Mouse (Mus musculus): Measurements from ENCODE around the gene Drg1. TPM values are rescaled to one million over a fixed set of nuclear protein-coding genes. Genes with fewer than 3 reads are reported as not detected.
A peak's percentile ranks its signal among the peaks of the same experiment; 100 is the strongest.
"Not testable (repeated sequence)": the region's sequence is repeated elsewhere in the genome, so short reads cannot be mapped to it uniquely, and the experiment has no call there.

Drg1 gene
- total RNA-seq, 2 experiments from 2014 or later = 94.5 to 98.3 TPM

GRCm38 (mm10) chr11:3142413-3142812 is 123.8 kb downstream of the Drg1 start:
- DNase-seq (ENCODE audit: low spot score in 2 of 2) = peak; percentile 79 to 81

GRCm38 (mm10) chr11:3140967-3141535 is 125.2 kb downstream of the Drg1 start:
- DNase-seq (ENCODE audit: low spot score in 2 of 2) = not testable (repeated sequence)

- peak in 1 of 2 experiments; percentile 64 for DNase-seq (ENCODE audit: low spot score in 2 of 2)
Observed at GRCm38 (mm10) chr11:3138323-3138722, 127.9 kb downstream of the Drg1 start.

Other genes with a start within 250 kb of the Drg1 start
- 10 to 100 TPM; 50.6 to 81.4 TPM for gene Sfi1, start 73.0 kb downstream of the Drg1 start, total RNA-seq (2021)
- 10 to 100 TPM; 64.2 to 66.4 TPM for gene Eif4enif1, start 64.0 kb downstream of the Drg1 start, total RNA-seq (2021)
- gene Patz1, start 22.5 kb upstream of the Drg1 start, total RNA-seq (2021) = 10 to 100 TPM; 54.0 to 57.7 TPM
- 10 to 100 TPM; 27.0 to 27.4 TPM for gene Pik3ip1, start 64.0 kb upstream of the Drg1 start, total RNA-seq (2021)
- 100 to 1,000 TPM; 108 to 126 TPM for gene Limk2, start 142.8 kb upstream of the Drg1 start, total RNA-seq (2021)
- 10 to 100 TPM; 22.2 to 24.0 TPM for gene Rnf185, start 185.9 kb upstream of the Drg1 start, total RNA-seq (2021)
- 10 to 100 TPM; 11.3 to 17.0 TPM for gene Pla2g3, start 221.9 kb upstream of the Drg1 start, total RNA-seq (2021)
- gene Inpp5j, start 238.4 kb upstream of the Drg1 start, total RNA-seq (2021) = 10 to 100 TPM; 47.0 to 52.9 TPM
- 100 to 1,000 TPM; 250 to 255 TPM for gene Selenom, start 248.3 kb upstream of the Drg1 start, total RNA-seq (2021)